Mouse (Mus musculus): Measurements from ENCODE around the gene Snx33. TPM values are rescaled to one million over a fixed set of nuclear protein-coding genes. Genes with fewer than 3 reads are reported as not detected.

Gene Snx33
- polyA plus RNA-seq, 2 experiments: 0.66 to 0.74 TPM

- Histone ChIP-seq H3K9me3 (ENCODE audit: control insufficient read depth, low read length) (no peaks in the 10 kb centered on the region), H3K4me2 (ENCODE audit: low read depth) (no peak overlapping the region), H3K36me3 (replicated peaks; ENCODE audit: control insufficient read depth, insufficient read depth, low read depth) (no peaks in the 10 kb centered on the region), H3K4me1 (replicated peaks; ENCODE audit: control insufficient read depth in 2 of 2, insufficient read depth in 2 of 2, low read length in 1 of 2) (no peaks in the 10 kb centered on the region), H3K9ac (replicated peaks) (no peak overlapping the region), H3K4me3 (ENCODE audit: insufficient read depth in 1 of 2, low read depth in 2 of 2, low read length in 2 of 2) (no peak overlapping the region), H3K27ac (no peak overlapping the region), H3K27me3 (ENCODE audit: control insufficient read depth, insufficient read depth, low read length) (no peaks in the 10 kb centered on the region)
- DNase-seq (ENCODE audit: low read depth in 3 of 3, low spot score in 3 of 3) (no peak), ATAC-seq (ENCODE audit: insufficient read depth) (no peak)
- 59% methylated on average over 3 of the region's 3 CpGs for WGBS (ENCODE audit: insufficient replicate concordance)
- TF ChIP-seq EP300 (IDR thresholded peaks at IDR 0.05; ENCODE audit: low read depth) (no peak), CTCF (IDR thresholded peaks at IDR 0.05; ENCODE audit: low read depth) (no peak)
Observed at GRCm38 (mm10) chr9:56881539-56882082, 46.6 kb downstream of the Snx33 start.

- Histone ChIP-seq H3K9me3 (ENCODE audit: control insufficient read depth, low read length) (no peaks in the 10 kb centered on the region), H3K4me1 (replicated peaks; ENCODE audit: control insufficient read depth in 2 of 2, insufficient read depth in 2 of 2, low read length in 1 of 2) (no peaks in the 10 kb centered on the region), H3K36me3 (replicated peaks; ENCODE audit: control insufficient read depth, insufficient read depth, low read depth) (no peaks in the 10 kb centered on the region), H3K27me3 (ENCODE audit: control insufficient read depth, insufficient read depth, low read length) (no peaks in the 10 kb centered on the region), H3K4me2 (ENCODE audit: low read depth) (no peak overlapping the region), H3K4me3 (ENCODE audit: insufficient read depth in 1 of 2, low read depth in 2 of 2, low read length in 2 of 2) (no peak overlapping the region), H3K27ac (no peak overlapping the region), H3K9ac (replicated peaks) (no peak overlapping the region)
- DNase-seq (ENCODE audit: low read depth in 3 of 3, low spot score in 3 of 3) (no peak), ATAC-seq (ENCODE audit: insufficient read depth) (no peak)
- 50% methylated on average over 9 of the region's 9 CpGs for WGBS (ENCODE audit: insufficient replicate concordance)
- no peak for TF ChIP-seq EP300 (IDR thresholded peaks at IDR 0.05; ENCODE audit: low read depth)
- TF ChIP-seq CTCF (IDR thresholded peaks at IDR 0.05; ENCODE audit: low read depth): no peak
Observed at GRCm38 (mm10) chr9:56880790-56881189, 47.4 kb downstream of the Snx33 start.

GRCm38 (mm10) chr9:56877284-56877683 is 50.9 kb downstream of the Snx33 start:
- H3K4me2 ChIP-seq (ENCODE audit: low read depth): no peak overlapping the region
- no peak overlapping the region for H3K27ac ChIP-seq
- no peak for DNase-seq (ENCODE audit: low read depth in 3 of 3, low spot score in 3 of 3)
- ATAC-seq (ENCODE audit: insufficient read depth): no peak
- no peaks in the 10 kb centered on the region for H3K4me1 ChIP-seq (replicated peaks; ENCODE audit: control insufficient read depth in 2 of 2, insufficient read depth in 2 of 2, low read length in 1 of 2)
- H3K27me3 ChIP-seq (ENCODE audit: control insufficient read depth, insufficient read depth, low read length): no peaks in the 10 kb centered on the region
- no peaks in the 10 kb centered on the region for H3K9me3 ChIP-seq (ENCODE audit: control insufficient read depth, low read length)
- H3K36me3 ChIP-seq (replicated peaks; ENCODE audit: control insufficient read depth, insufficient read depth, low read depth): no peaks in the 10 kb centered on the region
- H3K9ac ChIP-seq (replicated peaks): no peak overlapping the region
- WGBS (ENCODE audit: insufficient replicate concordance): 55% methylated on average over 5 of the region's 5 CpGs
- no peak for TF ChIP-seq EP300 (IDR thresholded peaks at IDR 0.05; ENCODE audit: low read depth)
- TF ChIP-seq CTCF (IDR thresholded peaks at IDR 0.05; ENCODE audit: low read depth): no peak
- H3K4me3 ChIP-seq (ENCODE audit: insufficient read depth in 1 of 2, low read depth in 2 of 2, low read length in 2 of 2): no peak overlapping the region

DNA sequence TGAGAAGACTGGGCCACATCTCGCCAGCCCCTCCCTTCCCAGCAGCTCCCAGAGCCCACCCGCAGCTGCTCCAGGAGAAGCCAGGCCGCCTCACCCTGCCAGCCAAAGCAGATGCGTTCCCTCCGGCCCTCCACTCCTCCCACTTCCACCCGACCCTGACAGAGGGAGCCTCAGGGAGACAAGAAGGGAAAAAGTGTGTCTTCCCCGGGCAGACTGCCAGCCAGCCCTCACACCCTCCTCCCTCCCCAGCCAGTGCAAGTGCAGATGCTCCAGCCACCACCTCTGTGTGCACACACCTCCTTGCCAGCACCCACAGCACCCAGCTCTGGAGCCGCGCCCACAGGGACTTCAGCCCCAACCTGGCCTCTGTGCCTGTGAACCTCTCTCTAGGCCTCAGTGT is 51.4 kb downstream of the Snx33 start:
- no peak overlapping the region for H3K27ac ChIP-seq
- H3K4me3 ChIP-seq (ENCODE audit: insufficient read depth in 1 of 2, low read depth in 2 of 2, low read length in 2 of 2): no peak overlapping the region
- TF ChIP-seq CTCF (IDR thresholded peaks at IDR 0.05; ENCODE audit: low read depth) (no peak), EP300 (IDR thresholded peaks at IDR 0.05; ENCODE audit: low read depth) (no peak)
- H3K9me3 ChIP-seq (ENCODE audit: control insufficient read depth, low read length): no peaks in the 10 kb centered on the region
- no peak for ATAC-seq (ENCODE audit: insufficient read depth)
- no peaks in the 10 kb centered on the region for H3K27me3 ChIP-seq (ENCODE audit: control insufficient read depth, insufficient read depth, low read length)
- no peak for DNase-seq (ENCODE audit: low read depth in 3 of 3, low spot score in 3 of 3)
- 52% methylated on average over 9 of the region's 9 CpGs for WGBS (ENCODE audit: insufficient replicate concordance)
- H3K36me3 ChIP-seq (replicated peaks; ENCODE audit: control insufficient read depth, insufficient read depth, low read depth): no peaks in the 10 kb centered on the region
- H3K9ac ChIP-seq (replicated peaks): no peak overlapping the region
- no peaks in the 10 kb centered on the region for H3K4me1 ChIP-seq (replicated peaks; ENCODE audit: control insufficient read depth in 2 of 2, insufficient read depth in 2 of 2, low read length in 1 of 2)
- no peak overlapping the region for H3K4me2 ChIP-seq (ENCODE audit: low read depth)

GRCm38 (mm10) chr9:56873097-56873496 is 55.1 kb downstream of the Snx33 start:
- H3K36me3 ChIP-seq (replicated peaks; ENCODE audit: control insufficient read depth, insufficient read depth, low read depth): no peaks in the 10 kb centered on the region
- H3K4me2 ChIP-seq (ENCODE audit: low read depth): no peak overlapping the region
- TF ChIP-seq EP300 (IDR thresholded peaks at IDR 0.05; ENCODE audit: low read depth): no peak
- no peak for TF ChIP-seq CTCF (IDR thresholded peaks at IDR 0.05; ENCODE audit: low read depth)
- no peaks in the 10 kb centered on the region for H3K4me1 ChIP-seq (replicated peaks; ENCODE audit: control insufficient read depth in 2 of 2, insufficient read depth in 2 of 2, low read length in 1 of 2)
- H3K27ac ChIP-seq: no peak overlapping the region
- no peak overlapping the region for H3K4me3 ChIP-seq (ENCODE audit: insufficient read depth in 1 of 2, low read depth in 2 of 2, low read length in 2 of 2)
- H3K27me3 ChIP-seq (ENCODE audit: control insufficient read depth, insufficient read depth, low read length): no peaks in the 10 kb centered on the region
- DNase-seq (ENCODE audit: low read depth in 3 of 3, low spot score in 3 of 3) (no peak), ATAC-seq (ENCODE audit: insufficient read depth) (no peak)
- H3K9ac ChIP-seq (replicated peaks): no peak overlapping the region
- no peaks in the 10 kb centered on the region for H3K9me3 ChIP-seq (ENCODE audit: control insufficient read depth, low read length)
- WGBS (ENCODE audit: insufficient replicate concordance): 42% methylated on average over 1 of the region's 1 CpGs
